Mouse (Mus musculus) ES-CJ7 (cell line): ENCODE data around the gene Psmg3.

Source experiments
- DNase-seq: peaks from one replicate; pipeline ENCODE4 v3.0.0; 2011; ENCODE audit warnings: low read depth, low spot score

Gene Psmg3

DNA sequence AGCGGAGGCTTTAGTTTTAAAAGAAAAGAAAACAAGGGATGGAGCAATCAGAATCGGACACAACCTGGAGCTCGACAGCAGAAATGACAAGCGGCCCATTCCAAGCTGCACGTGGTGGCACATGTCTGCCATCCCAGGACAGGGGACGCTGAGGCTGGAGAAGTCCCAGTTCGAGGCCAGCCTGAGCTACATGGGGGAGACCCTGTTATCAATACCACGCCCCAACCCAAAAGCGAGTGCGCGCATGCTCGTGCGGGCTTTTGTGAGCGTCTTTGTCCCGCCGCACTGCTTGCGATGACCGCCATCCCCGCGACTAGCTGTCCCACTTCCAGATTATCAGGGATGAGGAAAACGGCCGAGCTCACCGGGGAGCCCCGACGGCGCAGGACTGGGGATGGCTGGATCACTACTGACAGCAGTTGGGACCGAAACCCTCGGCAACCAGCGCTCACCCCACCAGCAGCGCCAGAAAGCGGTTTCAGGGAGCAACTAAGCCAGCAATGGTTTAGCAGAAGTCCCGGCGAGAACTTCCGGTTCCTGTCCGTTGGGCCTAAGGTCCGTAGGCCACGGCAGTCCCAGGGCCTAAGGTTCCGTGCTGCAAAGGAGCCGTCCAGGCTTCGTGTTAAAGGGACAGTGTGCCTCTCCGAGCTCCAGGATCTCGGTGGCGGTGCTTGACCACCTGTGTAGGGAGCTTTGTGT lies at the start of gene Psmg3, which contains the start of gene Gm26938:
Psmg3 (minus strand) TSS at position 529 of the 699 bp plus-strand sequence.
Gm26938 (minus strand) TSS at position 51 of the 699 bp plus-strand sequence.
- DNase-seq = peak; percentile 88

DNA sequence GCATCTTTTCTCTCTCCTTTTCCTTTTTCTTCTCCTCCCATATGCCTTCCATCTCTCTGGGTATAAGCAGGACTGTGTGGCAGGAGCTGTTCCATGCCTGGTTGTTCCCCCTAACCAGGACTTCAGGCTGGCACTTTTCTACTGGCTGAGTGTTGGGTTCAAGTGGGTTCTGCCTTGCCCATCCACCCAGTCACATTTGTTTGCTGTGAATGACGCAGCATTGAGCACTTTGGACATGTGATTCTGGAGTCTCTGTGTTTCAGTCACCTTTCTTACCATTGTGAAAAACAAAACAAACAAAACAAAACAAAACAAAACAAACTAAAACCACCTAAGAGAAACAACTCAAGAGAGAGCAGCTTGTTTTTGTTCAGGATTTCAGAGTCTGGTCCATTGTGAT lies 44.8 kb upstream of the Psmg3 start:
- no peak for DNase-seq

- peak; percentile 14 for DNase-seq
These were observed 44.2 kb upstream of the Psmg3 start for GRCm38 (mm10) chr5:139870886-139871285.

GRCm38 (mm10) chr5:139862759-139863158 lies 36.1 kb upstream of the Psmg3 start:
- DNase-seq = no peak

- no peak for DNase-seq
These were observed 33.8 kb upstream of the Psmg3 start for GRCm38 (mm10) chr5:139860328-139861104.

GRCm38 (mm10) chr5:139849626-139850320 lies 23.1 kb upstream of the Psmg3 start:
- DNase-seq = no peak

GRCm38 (mm10) chr5:139839142-139839541 lies 12.5 kb upstream of the Psmg3 start:
- no peak for DNase-seq

GRCm38 (mm10) chr5:139838476-139838892 lies 11.8 kb upstream of the Psmg3 start:
- DNase-seq = peak; percentile 56

DNA sequence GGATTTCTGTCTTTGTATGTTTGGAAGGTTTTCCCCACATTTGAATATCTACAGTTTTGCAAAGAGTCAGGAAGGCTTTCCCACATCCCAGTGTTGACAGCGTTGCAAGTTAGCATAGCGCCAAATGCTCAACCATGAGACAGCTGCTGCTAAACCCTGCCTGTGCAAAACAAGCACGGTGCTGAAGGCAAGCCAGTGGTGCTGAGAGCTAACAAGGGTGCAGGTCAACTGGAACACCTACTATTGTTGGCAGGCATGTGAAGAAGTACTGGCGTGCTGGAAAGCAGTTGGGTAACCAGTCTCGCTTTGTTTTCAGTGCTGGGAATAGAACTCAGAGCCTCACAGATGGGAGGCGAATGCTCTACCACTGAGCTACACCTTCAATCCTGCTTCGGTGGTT lies 9.0 kb upstream of the Psmg3 start:
- DNase-seq = no peak

DNA sequence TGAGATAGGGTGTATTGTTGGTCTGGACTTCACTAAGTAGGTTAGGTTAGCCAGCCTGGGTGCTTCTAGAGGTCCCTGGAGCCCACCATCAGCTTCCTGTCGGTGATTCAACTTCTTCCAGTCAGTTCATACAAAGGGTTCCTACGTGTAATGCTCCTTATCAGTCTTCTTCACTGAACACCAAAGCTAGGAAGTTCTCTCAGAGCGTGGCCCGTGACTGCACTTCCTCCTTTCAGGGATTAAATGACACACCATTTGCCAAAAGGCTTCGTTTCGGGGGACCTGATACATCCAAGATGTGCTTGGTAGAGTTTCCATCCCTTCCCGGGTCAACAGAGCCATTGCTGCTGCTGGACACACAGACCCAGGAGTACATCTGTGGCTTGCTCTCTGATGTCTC lies 5.4 kb upstream of the Psmg3 start:
- no peak for DNase-seq

DNA sequence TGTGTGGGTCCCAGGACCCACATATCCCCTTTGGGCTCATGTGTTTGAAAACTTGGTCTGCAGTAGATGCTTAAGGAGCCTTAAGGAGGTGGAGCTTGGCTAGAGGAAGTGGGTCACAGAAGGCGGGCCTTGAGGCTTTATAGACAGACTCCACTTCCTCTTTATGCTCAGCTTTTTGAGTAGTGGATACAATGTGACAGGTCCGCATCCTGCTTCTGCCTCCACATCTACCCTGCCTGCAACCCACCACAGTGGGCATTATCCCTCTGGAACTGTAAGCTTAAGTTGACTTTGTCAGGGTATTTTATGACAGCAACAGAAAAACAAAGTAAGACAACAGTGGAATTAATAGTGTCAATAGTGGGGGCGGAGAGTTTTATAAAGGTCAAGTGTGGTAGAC lies 4.0 kb upstream of the Psmg3 start:
- peak; percentile 37 for DNase-seq

DNA sequence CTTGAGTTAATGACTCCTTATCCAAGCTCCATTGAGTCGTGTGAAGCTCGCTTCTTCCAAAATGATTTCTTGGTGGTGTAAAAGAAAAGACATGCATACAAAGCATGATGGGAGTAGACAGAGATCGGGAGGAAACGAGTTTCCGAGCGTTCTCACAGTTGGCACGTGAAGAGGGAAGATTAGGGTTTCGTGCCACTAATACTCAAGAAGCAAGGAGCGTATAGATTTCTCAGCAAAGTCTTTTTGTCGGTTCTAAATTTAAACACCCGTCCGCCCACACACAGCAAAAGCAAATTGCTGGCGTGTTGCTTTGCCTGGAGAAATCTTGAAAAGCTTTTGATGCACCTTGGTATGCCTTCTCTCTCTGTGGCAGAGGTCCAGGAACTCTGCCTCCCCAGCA lies 2.7 kb upstream of the Psmg3 start:
- DNase-seq = no peak

DNA sequence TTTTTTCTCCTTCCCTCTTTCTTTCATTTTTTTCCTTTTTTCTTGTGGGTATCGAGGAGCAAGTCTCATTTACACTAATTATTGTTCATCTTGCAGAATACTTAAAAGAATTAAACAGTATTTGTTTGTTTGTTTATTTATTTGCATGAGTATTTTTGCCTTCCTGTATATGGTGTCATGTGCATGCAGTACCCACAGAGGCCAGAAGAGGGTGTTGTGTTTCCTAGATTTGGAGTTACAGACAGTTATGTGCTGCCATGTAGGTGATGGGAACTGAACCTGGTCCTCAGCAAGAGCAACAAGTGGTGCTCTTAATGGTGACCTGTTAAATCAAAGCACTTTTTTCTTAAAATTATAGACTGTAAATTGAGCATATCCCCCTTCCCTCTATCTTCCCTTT lies 908 bp upstream of the Psmg3 start:
- peak; percentile 70 for DNase-seq

DNA sequence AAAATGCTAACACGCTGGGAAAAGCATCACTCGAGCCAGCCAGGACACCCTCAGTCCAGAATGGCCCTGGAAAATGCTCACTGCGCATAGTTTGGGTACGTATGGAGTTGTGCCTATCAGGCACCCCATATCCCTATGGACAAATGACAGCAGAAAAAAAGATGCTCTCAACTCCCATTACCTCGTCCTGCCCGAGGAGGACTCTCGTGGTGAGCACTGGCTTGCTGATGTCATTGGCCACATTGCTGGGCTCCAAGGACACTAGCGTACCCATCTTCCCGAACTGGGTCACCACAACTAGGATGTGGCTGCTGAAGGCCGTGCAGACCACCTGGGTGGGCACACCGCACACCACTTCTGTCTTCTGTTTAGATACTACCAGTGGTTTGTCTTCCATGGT lies 738 bp downstream of the Psmg3 start:
- no peak for DNase-seq

- DNase-seq = peak; percentile 68
These were observed 2.2 kb downstream of the Psmg3 start for GRCm38 (mm10) chr5:139824531-139824930.

GRCm38 (mm10) chr5:139821466-139822459 lies 4.9 kb downstream of the Psmg3 start:
- no peak for DNase-seq

DNA sequence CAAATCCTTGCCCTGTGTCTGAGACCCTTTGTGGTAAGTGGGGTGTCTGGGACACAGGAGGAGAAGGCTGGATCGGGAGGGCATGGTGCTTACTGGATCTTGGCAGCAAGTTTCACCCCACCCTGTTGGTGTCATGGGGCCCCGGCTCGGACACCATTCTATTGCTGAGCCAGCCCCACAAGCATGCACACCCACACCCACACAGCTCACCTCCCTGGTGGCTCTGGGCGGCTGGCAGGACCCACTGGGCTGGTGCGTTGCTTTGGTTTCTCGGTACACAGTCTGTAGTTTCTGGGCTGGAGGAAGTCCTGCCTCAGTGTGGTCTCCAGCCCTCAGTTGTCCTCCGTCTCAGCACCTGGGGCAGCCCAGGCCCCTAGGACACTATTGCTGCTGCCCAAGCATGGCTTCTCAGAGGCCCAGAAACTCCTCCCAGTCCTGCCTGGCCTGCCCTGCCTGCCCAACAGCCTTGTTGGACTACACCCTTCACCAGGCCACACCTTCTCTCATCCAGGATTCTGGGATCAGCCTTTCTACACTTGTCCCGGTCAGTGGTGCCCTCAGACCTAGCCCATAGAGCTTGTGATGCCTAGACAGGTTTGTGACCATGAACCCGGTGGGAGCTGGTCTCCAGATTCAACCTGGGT lies 7.0 kb downstream of the Psmg3 start, which contains the start of gene Tmem184a:
Tmem184a (minus strand) TSS at position 380 of the 644 bp plus-strand sequence.
- DNase-seq = no peak

DNA sequence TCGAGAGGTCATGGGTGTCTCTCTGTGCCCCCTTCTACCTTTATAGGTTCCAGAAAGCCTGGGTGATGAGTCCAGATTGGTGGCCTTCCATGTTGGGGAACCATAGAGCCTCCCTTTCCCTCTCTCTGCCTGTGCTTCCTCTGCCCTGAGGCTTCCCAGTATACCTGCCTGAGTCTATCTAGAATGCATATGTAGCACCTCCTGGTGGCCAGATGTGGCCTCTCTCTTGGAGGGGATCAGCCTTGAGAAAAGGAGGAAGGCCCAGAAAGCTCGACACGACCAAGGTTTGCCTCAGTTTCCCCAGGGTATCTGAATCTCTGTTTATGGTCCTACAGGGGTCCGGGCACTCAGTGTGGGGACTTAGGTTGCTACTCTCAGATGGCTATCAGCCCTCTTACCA lies 7.9 kb downstream of the Psmg3 start:
- DNase-seq = peak; percentile 61

DNA sequence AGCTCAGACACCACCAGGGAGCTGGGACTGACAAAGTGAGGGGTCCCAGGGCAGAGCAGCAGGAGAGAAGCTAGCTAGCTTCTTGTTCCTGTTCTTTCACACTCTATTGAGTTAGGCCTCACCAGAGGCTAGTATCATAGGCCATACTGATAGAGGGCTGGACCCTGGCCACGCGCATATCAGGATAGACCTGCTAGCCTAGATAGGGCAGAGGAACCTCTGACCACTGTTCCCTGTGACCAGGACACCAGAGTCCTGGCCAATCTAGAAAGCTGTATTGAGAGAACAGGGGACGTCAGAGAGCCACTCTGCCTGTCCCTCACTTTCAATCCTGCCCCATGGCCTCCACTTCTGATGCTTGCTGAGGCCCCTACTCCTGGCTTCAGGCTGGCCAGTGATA lies 8.6 kb downstream of the Psmg3 start:
- no peak for DNase-seq

DNA sequence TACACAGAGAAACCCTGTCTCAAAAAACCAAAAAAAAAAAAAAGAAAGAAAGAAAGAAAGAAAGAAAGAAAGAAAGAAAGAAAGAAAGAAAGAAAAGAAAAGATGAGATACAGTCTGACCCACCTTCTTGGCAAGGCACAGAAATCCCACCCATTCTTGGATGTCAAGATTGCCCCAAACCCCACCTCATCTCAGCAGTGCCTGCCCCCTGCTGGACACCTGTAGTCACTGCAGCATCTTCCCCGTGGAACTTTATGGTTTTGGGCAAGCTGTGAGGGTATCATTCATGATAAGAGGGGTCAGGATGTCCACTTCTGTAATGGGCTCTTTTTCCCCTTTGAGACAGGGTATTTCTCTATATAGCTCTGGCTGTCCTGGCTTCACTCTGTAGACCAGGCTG lies 9.4 kb downstream of the Psmg3 start:
- DNase-seq = peak; percentile 34

DNA sequence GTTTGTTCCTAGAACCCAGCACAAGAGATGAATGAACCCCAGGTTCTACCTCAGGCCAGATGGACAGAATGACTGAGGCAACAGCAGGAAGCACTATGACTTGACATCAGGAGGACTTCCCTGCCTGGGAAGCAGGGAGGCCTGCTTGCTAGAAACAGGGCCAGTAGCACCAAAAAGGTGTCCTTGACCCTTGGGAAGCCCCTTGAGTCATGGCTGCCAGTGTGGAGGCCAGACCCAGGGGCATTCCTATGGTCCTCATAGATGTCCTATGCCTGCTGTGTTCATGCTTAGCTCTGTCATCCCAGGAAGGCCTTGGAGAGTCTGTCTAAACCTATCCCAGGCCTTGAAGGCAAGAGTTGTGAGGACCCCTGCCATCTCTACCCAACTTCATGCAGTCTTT lies 10.2 kb downstream of the Psmg3 start:
- DNase-seq = no peak
